Mouse (Mus musculus): ENCODE results near the gene Siah1a.
A peak's percentile ranks its signal among the peaks of the same experiment; 100 is the strongest.

Siah1a gene

GRCm38 (mm10) chr8:86744313-86745220, 1.2 kb downstream of the Siah1a start:
- no peak for DNase-seq (ENCODE audit: low spot score in 2 of 2)

GRCm38 (mm10) chr8:86742605-86743345, 3.0 kb downstream of the Siah1a start:
- DNase-seq (ENCODE audit: low spot score in 2 of 2), result no peak

GRCm38 (mm10) chr8:86741627-86742026, 4.1 kb downstream of the Siah1a start:
- DNase-seq (ENCODE audit: low spot score in 2 of 2), result no peak

- no peak for DNase-seq (ENCODE audit: low spot score in 2 of 2)
Observed at GRCm38 (mm10) chr8:86740899-86741298, 4.8 kb downstream of the Siah1a start.

GRCm38 (mm10) chr8:86735446-86736111, 10.2 kb downstream of the Siah1a start:
- DNase-seq (ENCODE audit: low spot score in 2 of 2), result no peak

- DNase-seq (ENCODE audit: low spot score in 2 of 2), result no peak
Observed at GRCm38 (mm10) chr8:86734954-86735353, 10.8 kb downstream of the Siah1a start.

GRCm38 (mm10) chr8:86734171-86734570, 11.6 kb downstream of the Siah1a start:
- DNase-seq (ENCODE audit: low spot score in 2 of 2), result no peak

- no peak for DNase-seq (ENCODE audit: low spot score in 2 of 2)
Observed at GRCm38 (mm10) chr8:86730860-86731259, 14.9 kb downstream of the Siah1a start.

GRCm38 (mm10) chr8:86730303-86730702, 15.4 kb downstream of the Siah1a start:
- no peak for DNase-seq (ENCODE audit: low spot score in 2 of 2)

GRCm38 (mm10) chr8:86728224-86728950, 17.3 kb downstream of the Siah1a start:
- DNase-seq (ENCODE audit: low spot score in 2 of 2), result no peak

- DNase-seq (ENCODE audit: low spot score in 2 of 2), result no peak
Observed at GRCm38 (mm10) chr8:86726959-86727358, 18.8 kb downstream of the Siah1a start.

GRCm38 (mm10) chr8:86721490-86721889, 24.2 kb downstream of the Siah1a start:
- DNase-seq (ENCODE audit: low spot score in 2 of 2), result no peak

GRCm38 (mm10) chr8:86720756-86721459, 24.8 kb downstream of the Siah1a start:
- no peak for DNase-seq (ENCODE audit: low spot score in 2 of 2)

- no peak for DNase-seq (ENCODE audit: low spot score in 2 of 2)
Observed at GRCm38 (mm10) chr8:86719368-86719767, 26.4 kb downstream of the Siah1a start.

- no peak for DNase-seq (ENCODE audit: low spot score in 2 of 2)
Observed at GRCm38 (mm10) chr8:86718332-86718994, 27.3 kb downstream of the Siah1a start.

- no peak for DNase-seq (ENCODE audit: low spot score in 2 of 2)
Observed at GRCm38 (mm10) chr8:86713407-86714188, 32.1 kb downstream of the Siah1a start.

GRCm38 (mm10) chr8:86712594-86712993, 33.1 kb downstream of the Siah1a start:
- DNase-seq (ENCODE audit: low spot score in 2 of 2), result no peak

GRCm38 (mm10) chr8:86707873-86708272, 37.9 kb downstream of the Siah1a start:
- peak in 1 of 2 experiments; percentile 12 for DNase-seq (ENCODE audit: low spot score in 2 of 2)

GRCm38 (mm10) chr8:86706756-86707155, 39.0 kb downstream of the Siah1a start:
- no peak for DNase-seq (ENCODE audit: low spot score in 2 of 2)

GRCm38 (mm10) chr8:86705317-86705716, 40.4 kb downstream of the Siah1a start:
- DNase-seq (ENCODE audit: low spot score in 2 of 2), result no peak
